Mouse (Mus musculus) ES-E14 (cell line): ENCODE measurements around the gene Eif3a.

Experiments
- CHD2 ChIP-seq: IDR thresholded peaks from 2 replicates; pipeline ENCODE4 v1.6.1; 2014; ENCODE audit warnings: mild to moderate bottlenecking, low read depth, low read length, inconsistent platforms
- HCFC1 ChIP-seq: IDR thresholded peaks from 2 replicates; pipeline ENCODE4 v1.6.1; 2012; ENCODE audit warnings: low read length, inconsistent platforms, borderline replicate concordance; ENCODE audit not compliant: insufficient read depth
- MAFK ChIP-seq: IDR thresholded peaks from 2 replicates; pipeline ENCODE4 v1.6.1; 2014; ENCODE audit warnings: mild to moderate bottlenecking, low read depth, low read length, inconsistent platforms; ENCODE audit not compliant: insufficient read depth
- ZC3H11A ChIP-seq: IDR thresholded peaks from 2 replicates; pipeline ENCODE4 v1.6.1; 2012; ENCODE audit warnings: low read depth, mild to moderate bottlenecking, inconsistent platforms, low read length, borderline replicate concordance
- ZNF384 ChIP-seq: IDR thresholded peaks from 2 replicates; pipeline ENCODE4 v1.6.1; 2012; ENCODE audit warnings: low read depth, low read length, inconsistent platforms

GRCm38 (mm10) chr19:60731299-60731698 lies 59.2 kb downstream of the Eif3a start:
- TF ChIP-seq CHD2, result no peak
- no peak for TF ChIP-seq MAFK
- TF ChIP-seq HCFC1, result no peak
- no peak for TF ChIP-seq ZC3H11A
- no peak for TF ChIP-seq ZNF384
